Mouse (Mus musculus): Measurements from ENCODE around the gene Ank3. TPM values are rescaled to one million over a fixed set of nuclear protein-coding genes. Genes with fewer than 3 reads are reported as not detected.
"Not testable (repeated sequence)": the region's sequence is repeated elsewhere in the genome, so short reads cannot be mapped to it uniquely, and the experiment has no call there.

The Ank3 gene
- 8.5 and 10.5 TPM in 2 replicates for polyA plus RNA-seq (2015; fragmentation: Nextera tagmentation; extraction: Ambion mirVana)

DNA sequence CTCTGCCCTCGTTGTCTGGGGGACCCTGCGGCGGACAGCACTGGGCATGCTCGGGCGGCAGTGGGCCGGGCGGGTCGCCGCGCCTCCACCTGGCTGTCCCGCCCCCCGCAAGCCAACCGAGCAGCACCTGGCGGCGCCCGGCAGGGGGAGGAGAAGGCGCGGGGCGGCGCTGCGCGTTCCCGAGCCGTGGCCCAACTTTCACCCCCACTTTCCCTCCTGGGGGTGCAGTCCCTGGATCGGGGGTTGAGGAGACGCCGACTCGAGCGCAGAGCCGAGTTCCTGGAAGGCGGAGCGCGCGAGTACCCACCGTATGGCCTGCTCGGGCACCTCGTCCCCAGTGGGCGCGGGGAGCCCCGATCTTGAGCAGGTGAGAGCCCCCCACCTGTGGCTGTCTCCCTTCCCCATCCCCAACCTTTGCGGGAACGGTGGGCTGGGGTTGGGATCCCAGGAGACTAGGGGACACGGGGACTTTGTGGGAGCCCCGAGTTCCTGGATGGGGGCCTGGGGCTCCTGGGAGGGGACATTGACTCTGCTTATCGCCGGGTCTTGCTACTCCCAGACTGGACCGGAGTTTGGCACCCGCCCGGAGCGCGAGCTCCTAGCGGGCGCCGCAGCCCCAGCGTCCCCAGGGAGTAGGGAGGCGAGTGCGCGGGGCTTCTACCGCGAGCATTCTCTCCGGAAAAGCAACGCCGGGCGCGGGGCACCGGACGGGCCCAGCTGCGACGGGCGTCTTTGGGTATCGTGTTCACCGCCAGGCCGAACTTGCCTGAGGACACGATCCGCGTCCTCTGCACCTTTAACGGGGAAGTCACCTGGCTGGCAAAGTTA lies at the start of gene Ank3:
Ank3 (plus strand) TSS at position 11 of the 828 bp plus-strand sequence.
- no peak for DNase-seq (ENCODE audit: low spot score)

- peak; percentile 24 for DNase-seq (ENCODE audit: low spot score)
Measured at GRCm38 (mm10) chr10:69351071-69351841, 47.3 kb upstream of the Ank3 start.

GRCm38 (mm10) chr10:69351842-69352211 lies 46.7 kb upstream of the Ank3 start:
- DNase-seq (ENCODE audit: low spot score): no peak

- DNase-seq (ENCODE audit: low spot score): peak; percentile 94
Measured at GRCm38 (mm10) chr10:69352212-69353085, 46.1 kb upstream of the Ank3 start, which contains the start of gene Cdk1. Gene Cdk1 (minus strand): TSS chr10:69352938.

DNA sequence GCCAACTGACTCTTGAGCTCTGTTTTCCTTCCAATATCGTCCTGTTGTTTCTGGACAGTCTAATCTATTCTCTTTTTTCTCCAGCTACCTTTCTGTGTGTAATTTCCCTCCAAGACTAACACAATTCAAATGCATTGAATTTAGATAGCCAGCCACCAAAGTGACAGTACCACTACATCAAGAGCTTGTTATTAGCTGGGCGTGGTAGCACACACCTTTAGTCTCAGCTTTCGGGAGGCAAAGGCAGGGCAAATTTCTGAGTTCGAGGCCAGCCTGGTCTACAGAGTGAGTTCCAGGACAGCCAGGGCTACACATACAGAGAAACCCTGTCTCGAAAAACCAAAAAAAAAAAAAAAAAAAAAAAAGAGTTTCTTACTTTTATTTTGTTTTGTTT lies 45.5 kb upstream of the Ank3 start:
- not testable (repeated sequence) for DNase-seq (ENCODE audit: low spot score)

DNA sequence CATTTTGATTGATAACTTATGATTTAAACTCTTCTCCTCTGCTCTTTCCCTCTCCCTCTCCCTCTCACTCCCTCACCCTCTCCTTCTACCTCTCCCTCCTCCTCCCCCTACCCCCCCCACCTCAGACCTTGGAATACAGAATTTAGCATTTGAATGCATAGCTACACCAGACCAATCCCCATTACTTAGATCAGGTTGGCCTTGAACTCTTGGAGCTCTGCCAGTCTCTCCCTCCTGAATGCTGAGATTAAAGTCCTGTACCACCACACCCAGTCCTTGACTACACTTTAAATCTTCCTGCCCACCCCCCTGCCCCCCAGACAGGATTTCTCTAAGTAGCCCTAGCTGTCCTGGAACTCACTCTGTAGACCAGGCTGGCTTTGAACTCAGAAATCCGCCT lies 38.9 kb upstream of the Ank3 start:
- DNase-seq (ENCODE audit: low spot score): no peak

DNA sequence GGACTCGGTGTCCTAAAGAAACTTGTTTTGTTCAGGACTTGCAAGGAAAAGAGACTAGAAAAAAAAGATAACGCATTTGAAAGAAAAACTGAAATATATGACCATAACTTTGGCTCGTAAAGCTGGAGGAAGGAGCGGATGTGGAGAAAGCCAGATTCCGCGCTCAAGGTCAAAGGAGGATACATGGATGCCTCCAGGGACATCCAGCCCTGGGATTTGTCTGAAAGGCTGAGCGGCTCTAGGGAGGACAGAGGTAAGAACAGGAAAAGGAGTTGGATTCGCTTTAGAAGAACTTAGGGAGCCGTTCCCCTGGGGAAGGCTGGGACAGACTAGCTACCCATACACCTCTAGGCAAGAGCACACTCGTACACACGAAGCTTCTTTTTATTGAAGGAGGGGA lies 32.4 kb upstream of the Ank3 start:
- no peak for DNase-seq (ENCODE audit: low spot score)

DNA sequence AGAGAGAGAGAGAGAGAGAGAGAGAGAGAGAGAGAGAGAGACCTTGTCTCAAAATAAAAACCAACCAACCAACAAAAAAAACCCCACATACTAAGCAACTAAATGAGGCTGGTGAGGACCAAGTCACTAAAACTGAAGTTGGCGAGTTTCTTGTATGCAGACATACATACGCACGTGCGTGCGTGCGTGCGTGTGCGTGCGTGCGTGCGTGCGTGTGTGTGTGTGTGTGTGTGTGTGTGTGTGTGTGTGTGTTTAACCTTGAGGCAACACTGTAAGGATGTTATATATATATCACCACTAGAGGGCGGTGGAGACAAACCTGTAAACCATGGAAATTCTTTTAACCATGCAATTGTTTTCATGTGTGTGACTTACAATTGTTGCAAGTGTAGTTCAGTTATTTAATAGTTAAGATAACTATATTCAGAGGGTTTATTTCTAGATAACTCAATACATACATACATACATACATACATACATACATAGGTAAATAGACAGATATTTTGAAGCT lies 31.6 kb upstream of the Ank3 start:
- peak; percentile 42 for DNase-seq (ENCODE audit: low spot score)

DNA sequence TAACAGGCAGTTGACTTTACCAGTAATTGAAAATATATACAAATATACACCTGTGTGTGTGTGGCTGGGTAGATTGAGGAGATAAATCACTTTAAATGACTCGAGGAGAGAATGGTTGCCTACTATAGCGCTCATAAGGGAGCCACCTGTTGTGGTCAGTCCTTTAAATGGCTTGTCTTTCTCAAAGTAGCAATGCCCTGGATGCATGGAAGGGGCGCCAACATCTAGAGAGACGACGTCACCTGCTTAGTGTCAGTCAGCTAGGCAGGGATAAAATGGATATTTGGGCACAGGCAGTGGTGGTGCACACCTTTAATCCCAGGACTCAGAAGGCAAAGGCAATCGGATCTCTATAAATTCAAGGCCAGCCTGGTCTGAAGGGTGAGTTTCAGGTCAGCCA lies 29.3 kb upstream of the Ank3 start:
- DNase-seq (ENCODE audit: low spot score): no peak

DNA sequence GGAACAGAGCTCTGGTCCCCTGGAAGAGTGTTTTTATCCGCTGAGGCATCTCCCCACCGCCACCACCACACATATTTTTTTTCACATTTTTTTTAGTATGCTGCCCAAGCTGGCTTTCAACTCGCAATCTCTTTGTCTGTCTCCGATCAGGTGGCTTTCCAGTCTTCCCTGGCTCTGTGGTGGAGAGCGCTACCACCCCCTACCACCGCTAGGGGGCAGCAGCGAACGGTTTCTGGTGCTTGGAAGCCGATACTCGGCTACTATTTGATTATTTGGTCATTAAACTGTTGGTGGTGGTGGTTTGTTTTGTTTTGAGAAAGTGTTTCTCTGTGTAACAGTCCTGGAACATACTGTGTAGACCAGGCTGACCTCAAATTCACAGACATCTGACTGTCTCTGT lies 27.1 kb upstream of the Ank3 start:
- peak; percentile 21 for DNase-seq (ENCODE audit: low spot score)

DNA sequence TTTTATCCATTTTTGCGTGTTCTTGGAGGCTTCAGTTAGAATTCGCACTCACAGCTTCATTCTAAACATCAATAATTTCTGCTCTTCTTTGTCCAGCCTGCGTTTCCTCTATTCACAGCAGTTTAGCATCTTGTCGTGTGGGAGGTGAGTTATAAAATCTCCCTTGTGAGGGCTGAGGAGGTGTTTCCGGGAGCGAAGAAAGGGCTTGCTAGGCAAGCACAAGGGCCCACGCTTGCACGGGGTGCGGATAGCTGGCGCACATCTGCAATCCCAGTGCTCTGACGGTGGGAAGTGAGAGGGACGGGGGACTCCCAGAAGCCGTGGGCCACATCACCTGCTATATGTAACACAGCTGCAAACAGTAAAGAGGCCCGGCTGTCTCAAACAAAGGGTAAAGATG lies 26.5 kb upstream of the Ank3 start:
- DNase-seq (ENCODE audit: low spot score): no peak

GRCm38 (mm10) chr10:69373796-69374550 lies 24.6 kb upstream of the Ank3 start:
- DNase-seq (ENCODE audit: low spot score): no peak

GRCm38 (mm10) chr10:69375154-69375553 lies 23.4 kb upstream of the Ank3 start:
- DNase-seq (ENCODE audit: low spot score): no peak

GRCm38 (mm10) chr10:69383186-69383585 lies 15.4 kb upstream of the Ank3 start:
- DNase-seq (ENCODE audit: low spot score): no peak

- DNase-seq (ENCODE audit: low spot score): no peak
Measured at GRCm38 (mm10) chr10:69384640-69385039, 13.9 kb upstream of the Ank3 start.

DNA sequence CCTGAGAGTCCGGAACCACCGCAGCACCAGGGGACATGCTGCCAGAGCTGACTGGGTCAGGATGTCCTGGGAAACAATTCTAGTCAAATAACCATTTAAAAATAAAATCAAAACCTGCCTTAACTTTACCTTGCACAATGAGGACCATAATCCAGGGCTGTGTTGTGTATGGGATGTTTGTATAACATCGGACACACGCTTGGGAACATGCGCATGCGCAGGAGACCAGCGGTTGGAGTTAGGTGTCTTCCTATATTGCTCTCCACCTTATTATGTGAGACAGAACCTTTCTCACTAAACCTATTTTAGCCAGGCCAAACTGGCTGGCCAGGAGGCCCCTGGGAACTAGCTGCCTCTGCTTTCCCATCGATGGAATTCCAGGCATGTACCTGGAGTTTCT lies 13.4 kb upstream of the Ank3 start:
- no peak for DNase-seq (ENCODE audit: low spot score)

- no peak for DNase-seq (ENCODE audit: low spot score)
Measured at GRCm38 (mm10) chr10:69386767-69387166, 11.8 kb upstream of the Ank3 start.

- no peak for DNase-seq (ENCODE audit: low spot score)
Measured at GRCm38 (mm10) chr10:69389511-69389910, 9.1 kb upstream of the Ank3 start.

DNA sequence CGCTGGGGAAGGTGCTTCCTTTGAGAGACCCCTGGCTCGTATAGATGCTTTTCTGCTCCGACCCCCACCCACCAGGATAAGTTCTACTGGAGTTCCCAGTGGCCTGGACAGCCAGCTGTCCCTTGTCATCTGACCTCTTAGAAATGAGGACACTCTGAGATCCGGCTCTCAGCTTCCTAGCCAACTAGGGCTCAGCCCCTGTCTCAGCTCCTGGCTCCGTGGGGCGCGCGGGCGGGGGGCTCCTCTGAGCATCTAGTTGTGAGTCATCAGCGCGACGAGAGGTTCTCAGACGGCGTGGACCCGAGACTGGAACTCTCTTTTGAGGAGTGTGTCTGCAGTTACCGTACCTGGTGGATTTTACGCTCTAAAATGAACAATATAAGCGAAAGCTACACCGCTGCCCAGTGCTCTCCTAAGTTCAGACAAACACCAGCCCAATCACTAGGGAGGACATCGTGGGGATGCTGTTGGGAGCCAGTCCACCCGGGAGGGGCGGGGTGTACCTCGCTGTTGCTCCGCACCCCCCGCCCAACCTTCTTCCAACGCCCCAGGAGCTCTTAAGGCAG lies 293 bp upstream of the Ank3 start:
- no peak for DNase-seq (ENCODE audit: low spot score)

DNA sequence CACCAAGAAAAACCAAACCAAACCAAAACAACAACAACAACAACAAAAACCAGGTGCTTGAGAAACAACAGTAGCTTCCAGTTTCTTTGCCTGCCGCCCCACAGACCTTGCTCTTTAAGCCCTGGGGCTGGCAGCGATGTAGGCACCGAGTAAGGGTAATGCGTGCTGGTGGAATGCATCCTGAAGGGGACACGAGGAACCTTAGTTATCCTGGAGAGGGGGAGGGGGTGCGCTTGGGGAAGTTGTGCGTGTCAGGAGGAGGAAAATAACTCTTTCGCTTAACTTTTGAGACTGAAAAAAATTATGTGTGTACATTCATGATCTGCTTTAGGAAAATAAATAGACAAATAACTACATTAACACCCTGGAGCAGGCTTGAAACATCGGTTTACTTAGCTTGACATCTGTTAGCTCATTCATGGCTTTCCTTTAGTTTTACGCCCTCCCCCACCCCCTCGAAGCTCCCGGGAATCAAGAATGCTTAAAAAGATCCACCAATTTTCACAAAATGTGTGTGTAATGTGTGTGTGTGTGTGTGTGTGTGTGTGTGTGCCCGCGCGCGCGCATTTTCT lies 1.3 kb downstream of the Ank3 start:
- DNase-seq (ENCODE audit: low spot score): no peak

Measured in thymus, postnatal 0 days (tissue).